Mouse (Mus musculus): Measurements from ENCODE around the gene Samd13. TPM values are rescaled to one million over a fixed set of nuclear protein-coding genes. Genes with fewer than 3 reads are reported as not detected.

Samd13 gene
- polyA plus RNA-seq (2012; rRNA removed) (0.06 and 0.27 TPM in 2 replicates), polyA plus RNA-seq (2014; fragmentation: Nextera tagmentation; extraction: Ambion mirVana) (0.15 TPM in 1 of 2 replicates, not detected in the other)

DNA sequence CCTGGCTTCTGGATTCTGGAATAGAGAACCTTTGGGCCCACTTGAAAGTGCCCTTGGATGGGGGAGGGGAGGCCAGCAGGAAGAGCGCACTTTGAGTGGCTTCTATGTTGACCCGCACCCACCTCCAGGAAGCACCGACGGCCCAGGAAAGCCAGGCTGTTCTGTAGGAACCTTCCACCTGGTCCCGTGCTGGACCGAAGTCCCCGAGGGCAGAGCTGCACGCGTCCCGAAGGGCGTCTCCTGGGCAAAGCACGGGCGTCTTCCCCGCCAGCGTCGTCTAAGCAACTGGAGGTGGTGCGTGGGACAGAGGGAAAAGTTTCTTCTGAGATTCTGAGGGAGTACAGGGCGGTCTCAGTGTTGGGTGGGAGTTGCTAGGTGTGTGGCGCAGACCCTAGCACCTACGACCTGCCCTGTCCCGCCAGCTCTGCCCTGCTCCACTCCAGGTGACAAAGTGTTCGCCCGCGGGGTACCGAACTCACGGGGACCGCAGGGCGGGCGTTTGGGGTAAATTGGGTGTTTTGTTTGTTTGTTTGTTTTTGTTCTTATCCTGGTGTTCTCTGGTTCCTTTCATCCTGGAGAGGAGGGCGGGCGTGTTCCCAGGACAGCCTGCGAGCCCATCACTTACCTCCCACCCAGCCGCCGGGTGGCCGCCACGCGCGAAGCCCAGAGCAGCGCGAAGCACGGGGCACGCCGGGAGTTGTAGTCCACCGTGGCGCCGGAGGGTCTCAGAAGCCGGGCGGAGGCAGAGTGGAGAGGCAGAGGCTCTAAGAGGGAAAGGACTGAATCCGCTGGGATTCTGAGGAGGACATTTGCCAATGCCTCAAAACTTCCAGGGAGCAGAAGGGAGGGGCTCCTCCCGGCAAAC lies at the start of gene Samd13:
Gene Samd13, minus strand, starts transcription at position 782 of the 865 bp plus-strand sequence.
- peak; percentile 36 for ATAC-seq (ENCODE audit: insufficient read depth)
- H3K36me3 ChIP-seq (replicated peaks; ENCODE audit: control insufficient read depth, insufficient read depth, low read depth): no peaks in the 10 kb centered on the region
- peak within 1 kb of the TSS; percentile 49 to 55 for H3K4me3 ChIP-seq (ENCODE audit: insufficient read depth in 1 of 2, low read depth in 2 of 2, low read length in 2 of 2)
- peaks cover 17% of the 10 kb centered on the region for H3K27me3 ChIP-seq (ENCODE audit: control insufficient read depth, insufficient read depth, low read length)
- 4% methylated on average over 50 of the region's 50 CpGs for WGBS (ENCODE audit: insufficient replicate concordance)
- H3K4me1 ChIP-seq (replicated peaks; ENCODE audit: control insufficient read depth in 2 of 2, insufficient read depth in 2 of 2, low read length in 1 of 2): peaks cover 0 to 11% of the 10 kb centered on the region in 2 experiments; a peak in 2 of 4 replicates
- H3K27ac ChIP-seq: no peak within 1 kb of the TSS
- peak within 1 kb of the TSS; percentile 1 for H3K9ac ChIP-seq (replicated peaks)
- TF ChIP-seq EP300 (IDR thresholded peaks at IDR 0.05; ENCODE audit: low read depth): no peak
- no peak for TF ChIP-seq CTCF (IDR thresholded peaks at IDR 0.05; ENCODE audit: low read depth)
- H3K4me2 ChIP-seq (ENCODE audit: low read depth): peak within 1 kb of the TSS; percentile 76
- DNase-seq (ENCODE audit: low read depth in 3 of 3, low spot score in 3 of 3): no peak
- H3K9me3 ChIP-seq (ENCODE audit: control insufficient read depth, low read length): no peaks in the 10 kb centered on the region

DNA sequence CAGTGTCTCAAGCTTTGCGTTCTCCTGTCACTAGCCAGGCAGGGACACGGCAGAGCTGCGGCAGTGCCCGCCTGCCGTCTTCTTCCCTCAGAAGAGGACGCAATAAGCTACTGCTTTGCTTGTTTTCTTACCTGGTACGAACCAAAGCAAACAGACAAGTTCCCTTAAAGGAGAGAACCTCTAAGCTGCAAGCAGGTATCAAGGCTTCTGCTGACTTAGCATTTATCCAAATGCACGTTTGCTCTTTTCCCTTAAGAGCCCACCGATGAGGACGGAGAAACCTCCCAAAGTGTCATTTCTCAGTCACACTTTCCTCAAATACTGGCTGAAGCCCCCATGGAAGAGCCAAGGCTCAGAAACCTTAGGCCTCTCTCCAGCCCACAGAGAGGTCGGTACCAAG lies 46.1 kb upstream of the Samd13 start:
- no peak for DNase-seq (ENCODE audit: low read depth in 3 of 3, low spot score in 3 of 3)
- no peaks in the 10 kb centered on the region for H3K27me3 ChIP-seq (ENCODE audit: control insufficient read depth, insufficient read depth, low read length)
- no peak overlapping the region for H3K4me2 ChIP-seq (ENCODE audit: low read depth)
- no peak for TF ChIP-seq CTCF (IDR thresholded peaks at IDR 0.05; ENCODE audit: low read depth)
- TF ChIP-seq EP300 (IDR thresholded peaks at IDR 0.05; ENCODE audit: low read depth): no peak
- 82% methylated on average over 11 of the region's 11 CpGs for WGBS (ENCODE audit: insufficient replicate concordance)
- H3K27ac ChIP-seq: no peak overlapping the region
- H3K4me3 ChIP-seq (ENCODE audit: insufficient read depth in 1 of 2, low read depth in 2 of 2, low read length in 2 of 2): no peak overlapping the region
- H3K4me1 ChIP-seq (replicated peaks; ENCODE audit: control insufficient read depth in 2 of 2, insufficient read depth in 2 of 2, low read length in 1 of 2): peaks cover 0 to 14% of the 10 kb centered on the region in 2 experiments; a peak in 3 of 4 replicates
- H3K9ac ChIP-seq (replicated peaks): no peak overlapping the region
- H3K36me3 ChIP-seq (replicated peaks; ENCODE audit: control insufficient read depth, insufficient read depth, low read depth): no peaks in the 10 kb centered on the region; the same call in 1 of the 2 replicates
- H3K9me3 ChIP-seq (ENCODE audit: control insufficient read depth, low read length): no peaks in the 10 kb centered on the region
- ATAC-seq (ENCODE audit: insufficient read depth): no peak

DNA sequence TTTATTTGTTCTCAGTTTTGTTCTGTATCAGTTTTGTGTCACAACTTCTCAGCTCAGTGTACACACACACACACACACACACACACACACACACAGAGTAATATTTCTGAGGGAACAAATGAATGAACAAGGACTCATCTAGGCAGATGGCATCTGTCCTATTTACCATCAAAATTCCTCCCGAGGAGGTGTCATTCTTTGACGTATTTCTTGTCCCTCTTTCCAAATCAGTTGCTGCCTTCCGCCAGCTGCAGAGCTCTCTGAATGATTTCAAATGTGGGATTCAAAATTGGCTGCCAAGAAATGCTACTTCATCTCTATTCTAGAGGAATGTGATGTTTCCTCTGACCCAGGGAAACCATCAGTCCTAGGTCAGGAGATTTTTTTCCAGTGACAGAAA lies 37.6 kb upstream of the Samd13 start:
- no peak overlapping the region for H3K4me3 ChIP-seq (ENCODE audit: insufficient read depth in 1 of 2, low read depth in 2 of 2, low read length in 2 of 2)
- no peak for DNase-seq (ENCODE audit: low read depth in 3 of 3, low spot score in 3 of 3)
- H3K36me3 ChIP-seq (replicated peaks; ENCODE audit: control insufficient read depth, insufficient read depth, low read depth): no peaks in the 10 kb centered on the region
- H3K4me1 ChIP-seq (replicated peaks; ENCODE audit: control insufficient read depth in 2 of 2, insufficient read depth in 2 of 2, low read length in 1 of 2): 0 out of 4 replicates have a peak, but pooled peaks cover 0 to 2% of the 10 kb centered on the region in 2 experiments
- H3K9ac ChIP-seq (replicated peaks): no peak overlapping the region
- TF ChIP-seq EP300 (IDR thresholded peaks at IDR 0.05; ENCODE audit: low read depth) (no peak), CTCF (IDR thresholded peaks at IDR 0.05; ENCODE audit: low read depth) (no peak)
- WGBS (ENCODE audit: insufficient replicate concordance): 57% methylated on average over 3 of the region's 3 CpGs
- H3K27me3 ChIP-seq (ENCODE audit: control insufficient read depth, insufficient read depth, low read length): no peaks in the 10 kb centered on the region
- H3K27ac ChIP-seq: no peak overlapping the region
- no peaks in the 10 kb centered on the region for H3K9me3 ChIP-seq (ENCODE audit: control insufficient read depth, low read length)
- no peak overlapping the region for H3K4me2 ChIP-seq (ENCODE audit: low read depth)
- ATAC-seq (ENCODE audit: insufficient read depth): no peak

DNA sequence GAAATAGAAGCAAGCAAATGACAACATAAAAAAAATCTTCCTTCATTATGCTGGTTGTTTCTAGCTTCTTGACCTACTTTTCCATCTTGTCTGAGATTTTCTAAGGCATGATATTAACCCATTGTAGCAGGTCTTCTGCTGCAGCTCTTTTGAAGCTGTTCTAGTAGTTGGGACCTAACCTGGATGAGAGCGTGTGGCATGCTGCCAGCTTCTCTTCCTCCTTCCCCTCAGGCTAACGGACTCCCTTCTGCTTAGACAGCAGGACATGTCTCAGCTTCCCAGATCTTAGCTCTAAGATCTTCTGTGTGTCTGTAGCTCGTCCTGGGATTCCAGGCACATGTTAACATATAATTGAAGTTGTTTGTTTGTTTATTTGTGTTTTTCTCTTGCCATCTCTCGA lies 34.3 kb upstream of the Samd13 start:
- Histone ChIP-seq H3K27me3 (ENCODE audit: control insufficient read depth, insufficient read depth, low read length) (no peaks in the 10 kb centered on the region), H3K9me3 (ENCODE audit: control insufficient read depth, low read length) (no peaks in the 10 kb centered on the region), H3K4me1 (replicated peaks; ENCODE audit: control insufficient read depth in 2 of 2, insufficient read depth in 2 of 2, low read length in 1 of 2) (0 out of 4 replicates have a peak, but pooled peaks cover 0 to 2% of the 10 kb centered on the region in 2 experiments), H3K9ac (replicated peaks) (no peak overlapping the region), H3K4me2 (ENCODE audit: low read depth) (no peak overlapping the region), H3K4me3 (ENCODE audit: insufficient read depth in 1 of 2, low read depth in 2 of 2, low read length in 2 of 2) (no peak overlapping the region), H3K36me3 (replicated peaks; ENCODE audit: control insufficient read depth, insufficient read depth, low read depth) (no peaks in the 10 kb centered on the region), H3K27ac (no peak overlapping the region)
- ATAC-seq (ENCODE audit: insufficient read depth): no peak
- TF ChIP-seq CTCF (IDR thresholded peaks at IDR 0.05; ENCODE audit: low read depth) (no peak), EP300 (IDR thresholded peaks at IDR 0.05; ENCODE audit: low read depth) (no peak)
- DNase-seq (ENCODE audit: low read depth in 3 of 3, low spot score in 3 of 3): no peak
- 49% methylated on average over 4 of the region's 4 CpGs for WGBS (ENCODE audit: insufficient replicate concordance)

DNA sequence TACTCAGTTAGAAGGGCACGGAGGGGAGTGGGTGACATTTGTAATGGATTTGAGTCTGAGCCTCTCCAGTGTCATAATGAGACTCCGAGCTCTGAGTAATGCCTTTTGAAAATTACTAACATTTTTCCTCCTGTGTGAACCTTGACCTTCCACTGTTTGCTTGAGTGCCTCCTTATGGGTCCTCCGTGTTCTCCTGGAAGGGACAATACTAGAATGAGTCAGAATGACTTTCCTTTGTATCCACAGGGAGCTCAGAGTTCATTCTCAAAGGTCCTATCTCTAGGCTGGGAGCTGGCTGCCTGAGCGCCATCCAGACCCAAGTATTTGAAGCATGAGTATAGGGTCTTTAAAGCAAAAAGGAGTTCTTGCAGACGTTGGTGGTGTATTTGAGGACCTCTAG lies 32.9 kb upstream of the Samd13 start:
- no peak for DNase-seq (ENCODE audit: low read depth in 3 of 3, low spot score in 3 of 3)
- Histone ChIP-seq H3K27me3 (ENCODE audit: control insufficient read depth, insufficient read depth, low read length) (no peaks in the 10 kb centered on the region), H3K4me2 (ENCODE audit: low read depth) (no peak overlapping the region), H3K4me1 (replicated peaks; ENCODE audit: control insufficient read depth in 2 of 2, insufficient read depth in 2 of 2, low read length in 1 of 2) (no peaks in the 10 kb centered on the region), H3K36me3 (replicated peaks; ENCODE audit: control insufficient read depth, insufficient read depth, low read depth) (no peaks in the 10 kb centered on the region), H3K4me3 (ENCODE audit: insufficient read depth in 1 of 2, low read depth in 2 of 2, low read length in 2 of 2) (no peak overlapping the region), H3K9me3 (ENCODE audit: control insufficient read depth, low read length) (no peaks in the 10 kb centered on the region), H3K27ac (no peak overlapping the region), H3K9ac (replicated peaks) (no peak overlapping the region)
- no peak for ATAC-seq (ENCODE audit: insufficient read depth)
- no peak for TF ChIP-seq EP300 (IDR thresholded peaks at IDR 0.05; ENCODE audit: low read depth)
- TF ChIP-seq CTCF (IDR thresholded peaks at IDR 0.05; ENCODE audit: low read depth): no peak
- whole genome bisulfite sequencing (ENCODE audit: insufficient replicate concordance): 66% methylated on average over 5 of the region's 5 CpGs
